Mouse (Mus musculus): ENCODE measurements around the gene Col4a4.

Gene Col4a4

GRCm38 (mm10) chr1:82475821-82476220, 110.8 kb downstream of the Col4a4 start:
- DNase-seq (ENCODE audit: low read depth): no peak

- DNase-seq (ENCODE audit: low read depth): no peak
Observed at GRCm38 (mm10) chr1:82475254-82475653, 111.4 kb downstream of the Col4a4 start.

- no peak for DNase-seq (ENCODE audit: low read depth)
Observed at GRCm38 (mm10) chr1:82474461-82474961, 112.1 kb downstream of the Col4a4 start.

DNA sequence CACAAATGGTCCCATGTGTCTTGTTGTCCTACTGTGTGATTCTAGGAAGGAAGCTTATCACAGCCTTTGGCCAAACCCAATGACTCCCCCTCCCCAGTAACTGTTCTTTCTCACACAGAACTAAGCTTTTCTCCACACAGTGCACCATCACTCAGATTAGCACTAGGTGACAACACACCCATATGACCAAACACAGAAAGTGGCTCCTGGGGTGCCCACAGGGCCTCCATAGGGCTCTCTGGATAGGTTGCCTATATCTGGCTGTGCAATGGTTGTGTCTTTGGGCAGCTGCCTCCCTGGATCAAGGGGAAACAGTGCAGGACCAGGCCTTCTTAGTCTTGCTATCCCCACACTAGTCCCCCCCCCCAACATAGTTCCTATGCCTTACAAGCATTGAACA, 113.2 kb downstream of the Col4a4 start:
- DNase-seq (ENCODE audit: low read depth): no peak

DNA sequence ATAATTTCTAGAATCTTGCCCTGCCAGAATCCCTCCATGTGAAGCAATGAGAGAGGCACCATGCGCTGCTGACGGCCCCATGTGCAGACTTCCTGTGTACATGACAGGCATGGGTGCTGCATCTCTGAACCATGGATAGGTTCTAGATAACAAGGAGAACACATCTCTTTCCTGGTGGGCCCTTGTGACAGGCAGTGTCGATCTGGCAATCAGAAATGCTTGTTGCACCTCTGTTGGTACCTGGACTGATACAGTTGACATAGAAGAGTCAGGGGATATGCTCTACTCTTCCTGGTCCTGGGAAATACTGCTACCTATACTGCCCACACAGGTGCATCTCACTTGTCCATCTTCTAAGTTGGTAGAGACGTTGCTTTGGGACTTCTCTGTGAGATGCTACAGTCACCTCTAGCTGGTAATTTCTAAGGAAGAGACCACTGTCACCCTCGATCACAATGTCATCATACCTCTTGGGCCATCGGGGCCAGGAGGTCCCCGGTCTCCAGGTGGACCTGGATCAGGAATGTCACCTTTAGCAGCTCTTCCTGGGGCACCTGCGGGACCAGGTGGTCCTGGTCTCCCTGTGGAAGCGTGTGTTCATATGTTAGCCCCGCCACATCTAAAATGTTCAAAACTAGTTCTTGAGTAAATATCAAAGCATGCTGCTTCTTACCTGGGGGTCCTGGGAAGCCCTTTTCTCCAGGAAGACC, 116.0 kb downstream of the Col4a4 start:
- no peak for DNase-seq (ENCODE audit: low read depth)

DNA sequence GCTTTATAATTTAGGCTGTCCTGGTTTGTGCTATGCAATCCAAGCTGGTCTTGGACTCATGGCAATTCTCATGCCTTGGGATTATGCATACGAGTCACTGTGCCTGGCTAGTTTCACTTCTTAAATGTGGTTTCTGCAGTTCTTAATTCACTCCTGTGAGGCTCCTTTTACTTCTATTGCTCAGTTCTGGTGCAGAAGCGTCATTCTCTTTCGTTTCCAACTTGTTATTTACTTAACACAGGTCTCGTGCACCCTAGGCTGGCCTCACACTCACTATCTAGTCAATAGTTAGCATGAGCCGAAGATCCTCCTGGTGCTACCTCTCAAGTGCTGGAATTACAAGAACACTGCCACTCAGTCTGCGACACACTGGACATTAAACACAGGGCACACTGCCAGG, 117.8 kb downstream of the Col4a4 start:
- DNase-seq (ENCODE audit: low read depth): no peak

- DNase-seq (ENCODE audit: low read depth): no peak
Observed at GRCm38 (mm10) chr1:82465321-82465853, 121.3 kb downstream of the Col4a4 start.

GRCm38 (mm10) chr1:82461041-82461440, 125.6 kb downstream of the Col4a4 start:
- no peak for DNase-seq (ENCODE audit: low read depth)

DNA sequence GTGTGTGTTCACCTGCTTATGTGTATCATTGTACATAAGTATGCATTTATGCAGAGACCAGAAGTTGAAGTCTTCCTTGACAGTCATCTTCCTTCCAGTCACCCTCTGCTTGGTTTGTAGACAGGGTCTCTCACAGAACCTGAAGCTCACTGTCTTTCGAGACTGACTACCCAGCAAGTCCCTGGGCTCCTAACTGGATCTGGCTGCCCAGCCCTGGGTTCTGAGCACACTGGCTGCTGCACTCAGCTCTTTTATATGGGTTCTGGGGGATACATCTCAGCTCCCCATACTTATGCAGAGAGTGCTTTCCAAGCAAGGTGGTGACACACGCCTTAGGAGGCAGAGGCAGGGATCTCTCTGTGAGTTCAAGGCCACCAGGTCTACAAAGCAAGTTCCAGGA, 126.7 kb downstream of the Col4a4 start:
- no peak for DNase-seq (ENCODE audit: low read depth)

DNA sequence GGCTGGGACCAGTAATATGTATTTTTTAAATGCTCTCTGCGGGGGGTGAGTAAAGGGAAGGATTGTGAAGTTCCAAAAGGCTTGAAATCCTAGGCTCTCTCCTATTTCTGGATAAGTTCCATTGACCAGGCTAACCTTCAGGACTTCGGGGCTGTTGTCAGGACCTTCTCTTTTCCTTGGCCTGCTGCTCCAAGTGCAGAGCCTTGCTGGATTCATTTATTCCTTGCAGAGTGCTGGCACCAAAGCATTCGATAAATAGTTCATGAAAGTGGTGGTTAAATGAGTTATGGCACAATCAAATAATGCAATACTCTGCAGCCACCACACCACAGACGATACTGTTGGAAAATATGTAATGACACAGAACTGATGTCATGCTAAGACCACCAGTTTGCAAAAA, 127.3 kb downstream of the Col4a4 start:
- DNase-seq (ENCODE audit: low read depth): peak; percentile 57

DNA sequence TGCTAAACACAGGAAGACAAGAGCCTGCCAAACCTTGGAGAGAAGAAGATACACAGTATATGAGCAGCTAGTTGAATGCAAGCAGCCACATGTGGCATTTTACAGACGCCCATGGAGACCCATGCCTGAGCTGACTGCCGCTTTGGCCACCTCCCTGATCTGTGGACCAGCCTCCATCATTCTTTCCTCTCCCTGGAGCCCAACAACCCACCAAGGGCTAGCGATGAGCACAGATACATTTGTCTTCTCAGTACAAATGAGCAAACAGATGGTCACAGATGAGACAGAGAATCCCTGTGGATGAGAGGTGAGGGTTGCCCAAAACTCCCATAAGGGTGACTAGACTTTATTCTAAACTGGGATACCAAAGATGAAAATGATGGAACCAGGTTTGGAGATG, 132.6 kb downstream of the Col4a4 start:
- no peak for DNase-seq (ENCODE audit: low read depth)

DNA sequence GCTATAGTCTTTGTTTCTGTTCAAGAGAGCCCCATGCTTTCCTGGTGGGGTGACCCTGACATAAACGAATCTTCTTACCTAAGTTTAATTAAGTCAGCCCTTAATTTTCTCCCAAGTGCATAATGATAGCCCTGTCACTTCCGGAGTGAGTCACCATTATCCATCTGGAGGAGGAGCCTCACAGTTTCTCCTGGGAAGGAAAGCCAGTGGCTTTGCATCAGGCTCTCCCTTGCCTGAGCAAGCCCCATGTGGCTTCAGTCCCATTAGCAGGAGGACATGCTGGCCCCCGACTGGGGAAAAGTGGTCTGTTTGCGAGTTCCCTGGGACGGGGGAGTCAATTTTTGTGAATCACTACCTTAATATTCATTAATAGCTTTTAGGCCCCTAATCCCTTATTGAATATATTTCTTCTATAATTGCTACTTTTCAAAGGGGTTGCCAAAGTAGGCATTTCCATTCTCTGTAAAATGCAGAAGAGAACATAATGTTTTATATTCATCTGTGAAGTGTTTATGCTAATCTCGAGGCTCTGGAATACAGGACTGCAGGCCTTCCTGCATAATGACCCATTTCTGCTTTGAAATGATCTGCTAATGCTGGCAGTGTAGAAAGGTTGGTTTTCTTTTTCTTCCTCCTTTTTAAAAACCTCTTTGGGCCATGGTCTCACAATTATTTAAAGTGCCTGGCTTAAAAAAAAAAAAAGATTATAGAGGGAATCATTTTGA, 134.6 kb downstream of the Col4a4 start:
- DNase-seq (ENCODE audit: low read depth): no peak

DNA sequence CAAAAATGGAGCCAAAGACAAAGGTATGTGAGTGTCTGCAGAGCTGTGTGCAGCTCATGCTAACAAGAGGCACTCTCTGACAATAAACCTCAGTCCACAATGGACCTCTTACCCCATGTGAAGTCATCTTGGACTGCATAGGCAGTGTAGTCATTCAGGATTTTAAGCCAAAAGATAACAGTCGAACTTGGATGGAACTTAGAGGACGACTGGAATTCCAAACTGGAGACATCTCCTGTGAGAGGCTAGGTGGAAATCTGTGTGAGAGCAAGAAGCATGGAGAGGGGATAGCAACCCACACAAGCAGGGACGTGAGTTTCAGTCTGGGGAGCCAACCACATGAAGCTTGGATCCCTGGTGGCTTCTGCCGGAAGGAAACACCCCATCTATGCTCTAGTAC, 136.8 kb downstream of the Col4a4 start:
- DNase-seq (ENCODE audit: low read depth): no peak

GRCm38 (mm10) chr1:82446049-82446448, 140.6 kb downstream of the Col4a4 start:
- DNase-seq (ENCODE audit: low read depth): no peak

DNA sequence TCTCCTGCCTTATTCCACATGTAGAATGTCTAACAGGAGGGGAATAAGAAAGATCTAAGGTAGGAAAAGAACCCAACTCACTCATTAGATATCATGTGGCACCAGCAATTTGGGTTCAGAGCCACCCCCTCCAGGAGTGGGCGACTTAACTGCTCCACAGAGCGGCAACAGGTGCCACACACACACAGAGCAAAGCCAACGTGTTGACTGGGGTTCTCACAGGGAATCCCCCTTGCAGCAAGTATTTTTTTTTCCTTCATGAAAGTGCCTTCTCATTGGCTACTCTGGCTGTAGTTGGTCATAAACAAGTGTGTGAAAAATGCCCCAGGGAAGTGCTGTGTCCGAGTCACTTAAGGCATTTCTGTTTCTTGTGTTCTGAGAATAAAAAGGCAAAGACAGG, 143.1 kb downstream of the Col4a4 start:
- no peak for DNase-seq (ENCODE audit: low read depth)

- no peak for DNase-seq (ENCODE audit: low read depth)
Observed at GRCm38 (mm10) chr1:82440123-82440522, 146.5 kb downstream of the Col4a4 start.

GRCm38 (mm10) chr1:82437273-82437672, 149.4 kb downstream of the Col4a4 start:
- no peak for DNase-seq (ENCODE audit: low read depth)

DNA sequence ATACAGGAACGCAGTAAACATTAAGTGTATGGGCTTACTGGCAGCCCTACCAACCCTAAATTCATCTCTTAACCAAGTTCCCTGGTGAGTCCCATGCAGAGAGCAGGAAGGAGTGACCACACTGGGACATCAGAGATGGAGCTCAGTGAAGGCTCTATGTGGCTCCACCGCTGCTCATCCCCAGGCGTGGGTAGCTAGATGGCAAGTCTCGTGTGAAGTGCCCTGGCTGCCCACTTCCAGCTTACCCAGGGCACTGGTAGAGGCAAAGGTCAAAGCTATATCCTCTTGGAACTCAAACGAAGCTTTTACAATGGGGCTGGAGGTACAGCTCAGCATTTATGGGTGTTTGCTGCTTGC, 153.0 kb downstream of the Col4a4 start:
- DNase-seq (ENCODE audit: low read depth): no peak

DNA sequence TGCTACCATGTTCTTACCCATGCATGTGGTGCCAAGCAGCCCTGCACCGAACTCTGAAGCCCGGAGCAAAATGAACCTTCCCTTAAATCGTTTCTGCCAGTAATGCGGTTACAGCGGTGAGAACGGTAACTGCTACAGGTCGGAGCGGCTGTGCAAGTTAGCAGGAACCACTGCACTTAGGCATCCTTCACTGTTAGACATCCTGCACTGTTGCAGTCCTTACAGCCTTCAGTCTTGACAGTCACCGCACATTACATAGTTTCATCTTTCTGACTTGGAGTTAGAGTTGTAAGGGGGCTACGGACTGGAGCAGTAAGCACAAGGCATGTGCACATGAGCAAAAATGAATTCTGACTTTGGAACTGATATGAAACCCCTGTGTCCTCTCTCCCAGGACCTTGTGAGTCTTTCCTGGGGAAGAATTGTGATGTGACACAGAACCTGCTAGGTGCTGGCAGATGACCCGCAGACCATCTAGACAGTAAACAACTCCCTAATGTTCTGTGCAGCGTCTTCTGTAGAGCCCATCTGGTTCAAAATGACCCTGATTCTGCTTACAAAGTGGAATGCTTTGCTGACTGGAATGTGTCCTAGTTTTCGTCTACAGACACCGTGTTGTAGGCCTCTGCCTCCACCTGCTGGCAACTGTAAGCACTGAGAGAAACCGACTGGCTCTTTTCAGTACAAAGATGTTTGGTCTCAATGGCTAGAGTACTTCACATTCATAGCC, 153.6 kb downstream of the Col4a4 start:
- peak; percentile 52 for DNase-seq (ENCODE audit: low read depth)

DNA sequence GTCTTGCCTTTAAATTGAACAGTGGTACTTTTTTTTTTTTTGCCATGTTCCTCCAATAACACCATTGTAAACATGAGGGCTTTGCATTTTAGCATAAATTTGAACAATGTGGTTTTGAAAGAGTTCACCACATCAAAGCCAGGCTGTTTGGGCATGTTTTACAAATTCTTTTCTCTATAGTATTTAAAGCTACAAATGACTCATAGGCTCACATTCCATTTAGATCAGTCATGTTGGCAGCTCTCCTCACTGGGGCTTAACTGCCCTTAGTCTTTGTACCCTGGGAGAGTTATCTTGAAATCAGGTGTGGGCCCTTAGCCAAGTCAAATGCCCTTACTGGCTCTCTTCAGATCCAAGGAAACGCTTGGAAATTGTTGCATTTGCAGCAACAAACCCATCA, 157.6 kb downstream of the Col4a4 start:
- DNase-seq (ENCODE audit: low read depth): peak; percentile 56

GRCm38 (mm10) chr1:82427729-82428128, 158.9 kb downstream of the Col4a4 start:
- no peak for DNase-seq (ENCODE audit: low read depth)

DNA sequence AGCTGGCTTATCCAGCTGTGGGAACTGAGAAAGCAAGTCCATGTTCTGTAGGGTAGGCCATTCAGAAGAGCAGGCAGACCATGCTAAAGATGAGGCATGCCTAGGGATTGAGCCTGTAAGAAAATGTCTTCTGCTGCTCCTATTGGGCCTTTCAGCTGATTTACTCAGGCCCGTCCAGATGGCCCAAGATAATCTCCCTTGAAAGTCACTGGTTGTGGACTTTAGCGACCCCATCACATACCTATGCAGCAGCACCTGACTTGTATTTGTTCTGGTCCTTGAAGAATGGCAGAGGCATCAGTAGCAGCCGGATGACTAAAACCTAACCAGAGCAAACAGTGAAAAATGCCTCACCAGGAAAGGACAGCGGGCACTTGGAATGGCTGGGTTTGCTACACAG, 171.0 kb downstream of the Col4a4 start:
- DNase-seq (ENCODE audit: low read depth): no peak

Data from fibroblast of lung, adult 2 months (primary cell).